Mouse (Mus musculus): ENCODE results near the gene Tnrc18. TPM values are rescaled to one million over a fixed set of nuclear protein-coding genes. Genes with fewer than 3 reads are reported as not detected.

Tnrc18 gene
- polyA plus RNA-seq, 1 experiment from 2014 or later: 11.1 TPM

DNA sequence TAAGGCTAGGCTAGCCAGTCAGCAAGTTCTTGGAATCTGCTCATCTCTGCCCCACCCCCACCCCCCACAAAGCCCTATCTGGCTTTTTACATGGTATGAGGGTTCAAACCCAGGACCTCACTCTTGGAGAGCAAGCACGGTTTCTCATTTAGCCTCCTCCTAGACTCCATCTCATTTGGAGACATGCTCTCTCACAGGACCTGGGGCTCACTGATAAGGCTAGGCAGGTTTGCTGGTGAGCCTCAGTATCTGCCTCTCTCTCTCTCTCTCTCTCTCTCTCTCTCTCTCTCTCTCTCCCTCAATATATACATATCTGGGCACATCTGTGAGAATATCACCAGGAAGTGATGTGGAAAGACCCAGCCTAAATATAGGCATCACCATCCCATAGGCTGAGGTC lies 138.4 kb downstream of the Tnrc18 start:
- peak; percentile 73 for ATAC-seq (replicated peaks; ENCODE audit: low FRiP score)
- H3K4me2 ChIP-seq: no peak overlapping the region
- no peaks in the 10 kb centered on the region for H3K27me3 ChIP-seq (replicated peaks; ENCODE audit: control insufficient read depth, insufficient read depth, low read length)
- WGBS: 38% methylated on average over 1 of the region's 1 CpGs
- H3K4me1 ChIP-seq (replicated peaks; ENCODE audit: control insufficient read depth, insufficient read depth, low read length): peaks cover 10% of the 10 kb centered on the region
- H3K27ac ChIP-seq (ENCODE audit: low read depth, low read length): no peak overlapping the region
- peaks cover 2% of the 10 kb centered on the region; the same call in 1 of the 2 replicates for H3K9me3 ChIP-seq (ENCODE audit: control insufficient read depth, low read length)
- no peak overlapping the region for H3K4me3 ChIP-seq (ENCODE audit: low read depth, low read length)
- no peaks in the 10 kb centered on the region for H3K36me3 ChIP-seq (ENCODE audit: control insufficient read depth, insufficient read depth, low read length)
- H3K9ac ChIP-seq (ENCODE audit: low read depth, low read length): no peak overlapping the region
- no peak for DNase-seq (ENCODE audit: low spot score)

DNA sequence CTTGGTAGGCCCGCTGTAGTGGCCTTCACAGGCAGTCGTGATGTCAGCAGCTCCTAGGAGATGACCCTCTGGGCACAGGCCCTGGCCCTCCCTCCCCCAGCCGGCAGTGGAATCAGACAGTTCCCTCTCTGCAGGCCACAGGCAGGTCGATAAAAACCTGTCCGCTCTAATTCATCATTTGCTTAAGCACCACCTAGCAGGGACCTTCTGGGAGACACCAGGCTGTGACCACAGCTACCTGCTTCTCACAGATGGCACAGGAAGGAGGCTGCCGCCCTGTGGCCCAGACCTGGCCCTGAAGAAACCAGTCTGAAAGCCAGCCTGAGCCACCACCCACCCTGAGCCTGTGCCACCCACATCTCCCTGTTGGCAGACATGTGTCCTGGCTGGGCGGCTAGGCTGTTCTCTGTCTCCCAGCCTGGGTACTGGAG lies 139.3 kb downstream of the Tnrc18 start:
- Histone ChIP-seq H3K27me3 (replicated peaks; ENCODE audit: control insufficient read depth, insufficient read depth, low read length) (no peaks in the 10 kb centered on the region), H3K4me1 (replicated peaks; ENCODE audit: control insufficient read depth, insufficient read depth, low read length) (peaks cover 10% of the 10 kb centered on the region), H3K4me2 (no peak overlapping the region), H3K36me3 (ENCODE audit: control insufficient read depth, insufficient read depth, low read length) (no peaks in the 10 kb centered on the region), H3K9me3 (ENCODE audit: control insufficient read depth, low read length) (peaks cover 1% of the 10 kb centered on the region; the same call in 1 of the 2 replicates), H3K9ac (ENCODE audit: low read depth, low read length) (no peak overlapping the region), H3K4me3 (ENCODE audit: low read depth, low read length) (no peak overlapping the region), H3K27ac (ENCODE audit: low read depth, low read length) (no peak overlapping the region)
- no peak for DNase-seq (ENCODE audit: low spot score)
- WGBS: 50% methylated on average over 7 of the region's 7 CpGs
- ATAC-seq (replicated peaks; ENCODE audit: low FRiP score): no peak; the same call in 1 of the 2 replicates

Other genes starting within 250 kb of the Tnrc18 start
- gene Mmd2, start 208.9 kb downstream of the Tnrc18 start, polyA plus RNA-seq (2014; fragmentation: Nextera tagmentation; extraction: Ambion mirVana): 20.2 and 23.0 TPM in 2 replicates
- 52.7 and 56.3 TPM in 2 replicates for gene Wipi2, start 190.0 kb downstream of the Tnrc18 start, polyA plus RNA-seq (2014; fragmentation: Nextera tagmentation; extraction: Ambion mirVana)
- 1.3 and 1.7 TPM in 2 replicates for gene Slc29a4, start 125.2 kb downstream of the Tnrc18 start, polyA plus RNA-seq (2014; fragmentation: Nextera tagmentation; extraction: Ambion mirVana)
- gene Fbxl18, start 77.8 kb upstream of the Tnrc18 start, polyA plus RNA-seq (2014; fragmentation: Nextera tagmentation; extraction: Ambion mirVana): 6.7 TPM in 2 replicates
- gene Actb, start 89.1 kb upstream of the Tnrc18 start, polyA plus RNA-seq (2014; fragmentation: Nextera tagmentation; extraction: Ambion mirVana): 11,958 and 12,749 TPM in 2 replicates
- 142 and 148 TPM in 2 replicates for gene Fscn1, start 142.7 kb upstream of the Tnrc18 start, polyA plus RNA-seq (2014; fragmentation: Nextera tagmentation; extraction: Ambion mirVana)

Measured in liver, embryonic 11.5 days (tissue).